Mouse (Mus musculus) ES-Bruce4 (cell line): ENCODE data around the gene Zfp790.
A peak's percentile ranks its signal among the peaks of the same experiment; 100 is the strongest.

ENCODE experiments used
- CTCF ChIP-seq: IDR thresholded peaks from one replicate; pipeline ENCODE4 v1.8.1; 2011; ENCODE audit warnings: low read depth, low read length
- EP300 ChIP-seq: IDR thresholded peaks from 2 replicates; pipeline ENCODE4 v1.6.1; 2011; ENCODE audit warnings: low read depth, low read length; ENCODE audit not compliant: insufficient read depth
- POLR2A ChIP-seq: IDR thresholded peaks from one replicate; pipeline ENCODE4 v1.8.1; 2011; ENCODE audit warnings: low read length; ENCODE audit not compliant: insufficient read depth

DNA sequence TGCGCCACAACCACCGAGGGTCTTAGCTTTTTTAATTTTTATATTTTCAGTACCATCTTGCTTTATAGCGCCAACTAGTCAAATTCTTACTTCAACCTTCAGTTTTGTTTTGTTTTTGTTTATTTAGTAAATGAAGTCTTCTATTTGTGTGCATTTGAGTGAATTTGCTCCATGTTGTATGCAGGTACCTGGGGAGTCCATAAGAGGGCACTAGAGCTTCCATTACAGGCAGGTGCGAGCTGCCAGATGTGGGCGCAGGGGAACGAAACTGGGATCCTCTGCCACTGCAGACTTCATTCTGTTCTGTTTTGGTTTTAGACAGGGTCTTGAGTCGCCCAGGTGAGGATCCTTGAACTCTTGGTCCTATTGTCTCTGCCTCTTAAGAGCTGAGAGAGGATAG is 45.7 kb downstream of the Zfp790 start:
- TF ChIP-seq CTCF (peak; percentile 75), POLR2A (no peak), EP300 (no peak)
